Mouse (Mus musculus) Patski (cell line): ENCODE measurements around the gene Olfr493. TPM values are rescaled to one million over a fixed set of nuclear protein-coding genes. Genes with fewer than 3 reads are reported as not detected.

Experiments
- ATAC-seq: fragments of 100-300 bp; one replicate; pipeline ENCODE4 v1.8.0; 2021
- CTCF ChIA-PET: fragments of 350-600 bp; sonication (Branson Sonifier 250); formaldehyde crosslinking; loops from one replicate; lab custom pipeline; 2022; ENCODE audit warnings: inconsistent platforms; lab: Charles Lee
- POLR2A ChIA-PET: fragments of 350-600 bp; sonication (Branson Sonifier 250); formaldehyde crosslinking; loops from one replicate; lab custom pipeline; 2022; ENCODE audit warnings: antibody characterized with exemption, inconsistent platforms; lab: Charles Lee
- DNase-seq: peaks from one replicate; pipeline ENCODE4 v3.0.0-alpha.2; 2011; ENCODE audit warnings: low read depth, low spot score
- H3K27me3 ChIP-seq: fragments of 371-371 bp; one replicate; pipeline ENCODE4 v1.5.1; 2021
- CTCF ChIP-seq: fragments of 100-300 bp; IDR thresholded peaks from one replicate; pipeline ENCODE4 v1.5.1; 2021
- in situ Hi-C: fragments of 300-500 bp; cut with MboI; formaldehyde crosslinking; loops from 3 replicates; pipeline ENCODE4 v1.11.1; 2018; ENCODE audit warnings: low pct_unique_long_range_greater_than_20kb, mixed read lengths
- polyA plus RNA-seq: library from polyadenylated mRNA; unstranded; gene quantifications from one replicate; pipeline ENCODE4 v1.2.3, GENCODE M21; 2021

The Olfr493 gene
- not detected for polyA plus RNA-seq

DNA sequence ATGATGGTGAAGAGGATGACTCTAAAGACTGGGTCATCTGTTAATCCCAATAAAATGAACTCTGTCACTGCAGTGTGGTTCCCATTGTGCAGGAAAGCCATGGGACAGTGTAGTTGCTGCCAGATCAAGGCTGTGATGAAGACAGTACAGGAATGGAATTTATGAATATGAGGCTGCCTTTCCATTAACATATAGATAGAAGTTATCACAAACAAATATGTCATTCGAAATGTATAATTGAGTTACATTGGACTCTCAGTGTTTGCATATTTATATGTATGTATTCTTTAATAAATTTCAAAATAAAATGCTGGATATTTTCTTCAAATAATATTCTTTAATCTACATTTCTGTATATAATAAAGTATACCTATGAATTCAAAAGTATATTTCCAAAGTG is at the start of gene Olfr493:
TSS of gene Olfr493 (minus strand) at position 101 of the 400 bp plus-strand sequence.
- in situ Hi-C loops, result no loop called here
- no peaks in the 10 kb centered on the region for H3K27me3 ChIP-seq
- no peak for ATAC-seq
- ChIA-PET CTCF (no interaction called here), POLR2A (no interaction called here)
- DNase-seq, result no peak
- TF ChIP-seq CTCF, result no peak

DNA sequence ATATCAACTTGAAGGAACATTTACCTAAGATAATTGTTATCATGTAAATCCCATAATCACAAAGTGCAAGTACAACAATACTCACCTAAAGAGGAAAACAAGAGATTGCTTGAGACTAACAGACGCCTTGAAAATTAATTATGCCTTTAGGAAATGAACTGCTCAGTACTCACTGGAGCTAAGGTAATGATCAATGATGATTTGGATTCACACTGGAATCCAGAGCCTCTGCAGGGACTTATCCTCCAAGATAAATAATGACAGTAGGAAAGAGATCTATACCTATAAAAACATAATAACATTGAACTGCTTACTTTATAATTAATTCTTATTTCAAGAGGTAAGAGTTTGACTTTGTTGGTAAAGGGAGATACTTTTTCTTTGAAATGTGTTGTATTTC is 46.1 kb upstream of the Olfr493 start, which contains the start of gene Olfr495:
TSS of gene Olfr495 (plus strand) at position 301 of the 400 bp plus-strand sequence.
- H3K27me3 ChIP-seq, result no peaks in the 10 kb centered on the region
- TF ChIP-seq CTCF, result no peak
- in situ Hi-C loops, result no loop called here

DNA sequence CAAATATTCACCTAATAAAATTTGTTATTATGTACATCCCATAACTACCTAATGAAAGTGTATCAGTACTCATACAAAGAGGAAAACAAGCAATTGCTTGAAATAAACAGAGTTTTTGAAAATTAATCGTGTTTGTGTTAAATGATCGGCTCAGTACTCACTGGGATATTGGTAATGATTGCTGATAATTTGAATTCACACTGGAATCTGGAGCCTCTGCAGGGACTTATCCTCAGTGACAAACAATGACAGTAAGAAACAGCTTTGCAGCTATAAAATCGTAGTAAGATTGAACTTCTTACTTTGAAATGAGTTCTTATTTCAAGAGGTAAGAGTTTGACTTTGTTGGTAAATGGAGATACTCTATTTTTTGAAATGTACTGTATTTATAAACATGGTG is 18.3 kb upstream of the Olfr493 start, which contains the start of gene Olfr494:
TSS of gene Olfr494 (plus strand) at position 301 of the 400 bp plus-strand sequence.
- in situ Hi-C loops, result no loop called here
- DNase-seq, result no peak
- TF ChIP-seq CTCF, result no peak
- ChIA-PET CTCF (no interaction called here), POLR2A (no interaction called here)
- H3K27me3 ChIP-seq, result no peaks in the 10 kb centered on the region
- no peak for ATAC-seq

More for the DNA sequence above, 46.1 kb upstream of the Olfr493 start, which contains the start of gene Olfr495:
- ChIA-PET POLR2A (no interaction called here), CTCF (no interaction called here)
- DNase-seq, result no peak
- ATAC-seq, result no peak

DNA sequence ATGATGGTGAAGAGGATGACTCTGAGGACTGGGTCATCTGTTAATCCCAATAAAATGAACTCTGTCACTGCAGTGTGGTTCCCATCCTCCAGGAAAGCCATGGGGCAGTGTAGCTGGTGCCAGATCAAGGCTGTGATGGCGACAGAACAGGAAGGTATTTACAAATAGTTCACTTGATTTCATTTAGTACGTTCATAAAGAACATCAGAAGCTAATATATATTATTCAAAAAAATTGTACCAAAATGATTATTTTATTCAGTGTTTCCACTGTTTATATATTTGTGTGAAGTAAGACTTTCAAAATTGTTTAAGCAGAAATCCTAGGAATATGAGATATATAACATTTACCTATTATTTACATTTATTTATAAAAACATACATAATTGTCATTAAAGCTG is 23.2 kb downstream of the Olfr493 start, which contains the start of gene Olfr492:
TSS of gene Olfr492 (minus strand) at position 101 of the 400 bp plus-strand sequence.
- POLR2A ChIA-PET, result no interaction called here
- DNase-seq, result no peak
- no peaks in the 10 kb centered on the region for H3K27me3 ChIP-seq
- ATAC-seq, result no peak
- TF ChIP-seq CTCF, result no peak
- in situ Hi-C loops, result no loop called here
- CTCF ChIA-PET, result no interaction called here

DNA sequence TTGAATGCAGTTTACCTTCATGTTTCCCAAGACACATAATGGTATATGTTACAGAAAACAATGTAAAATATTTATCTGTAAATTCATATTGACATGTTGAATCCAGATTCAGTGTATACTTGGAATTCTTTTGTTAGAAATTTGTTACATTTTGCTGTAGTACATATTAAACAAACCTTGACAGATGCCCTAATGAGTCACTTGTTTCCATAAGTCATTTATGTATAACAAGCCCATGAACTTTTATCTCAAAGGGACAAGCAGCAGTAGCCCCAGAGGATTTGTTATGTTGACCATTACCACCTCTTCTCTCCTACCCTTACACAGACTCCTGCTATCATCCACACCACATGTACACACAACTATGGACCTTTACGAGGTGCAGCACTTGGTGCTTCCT is 33.6 kb downstream of the Olfr493 start, which contains the start of gene Olfr491:
TSS of gene Olfr491 (plus strand) at position 301 of the 400 bp plus-strand sequence.
- DNase-seq (no peak), ATAC-seq (no peak)
- no peaks in the 10 kb centered on the region for H3K27me3 ChIP-seq
- CTCF ChIA-PET, result no interaction called here
- POLR2A ChIA-PET, result no interaction called here
- no peak for TF ChIP-seq CTCF
- in situ Hi-C loops, result no loop called here

Other genes with a start within 250 kb of the Olfr493 start
- gene Olfr482, start 249.4 kb downstream of the Olfr493 start, polyA plus RNA-seq, result 9.6 TPM
- gene Olfr483, start 246.1 kb downstream of the Olfr493 start, polyA plus RNA-seq, result not detected
- not detected for gene Olfr484, start 219.5 kb downstream of the Olfr493 start, polyA plus RNA-seq
- not detected for gene Olfr485, start 187.1 kb downstream of the Olfr493 start, polyA plus RNA-seq
- gene Olfr486, start 174.2 kb downstream of the Olfr493 start, polyA plus RNA-seq, result not detected
- not detected for gene Olfr487, start 132.3 kb downstream of the Olfr493 start, polyA plus RNA-seq
- gene Olfr488, start 88.6 kb downstream of the Olfr493 start, polyA plus RNA-seq, result not detected
- not detected for gene Olfr490, start 58.0 kb downstream of the Olfr493 start, polyA plus RNA-seq
- gene Olfr491, start 33.5 kb downstream of the Olfr493 start, polyA plus RNA-seq, result not detected
- gene Olfr492, start 23.3 kb downstream of the Olfr493 start, polyA plus RNA-seq, result not detected
- not detected for gene Olfr494, start 18.4 kb upstream of the Olfr493 start, polyA plus RNA-seq
- not detected for gene Olfr495, start 46.2 kb upstream of the Olfr493 start, polyA plus RNA-seq
- gene Olfr497, start 73.4 kb upstream of the Olfr493 start, polyA plus RNA-seq, result not detected
- not detected for gene Olfr498, start 118.3 kb upstream of the Olfr493 start, polyA plus RNA-seq
- not detected for gene Olfr502, start 178.1 kb upstream of the Olfr493 start, polyA plus RNA-seq
- gene Olfr503, start 197.5 kb upstream of the Olfr493 start, polyA plus RNA-seq, result not detected
- not detected for gene Olfr504, start 218.8 kb upstream of the Olfr493 start, polyA plus RNA-seq